Mouse (Mus musculus): ENCODE results near the gene B3gnt8.

The B3gnt8 gene

DNA sequence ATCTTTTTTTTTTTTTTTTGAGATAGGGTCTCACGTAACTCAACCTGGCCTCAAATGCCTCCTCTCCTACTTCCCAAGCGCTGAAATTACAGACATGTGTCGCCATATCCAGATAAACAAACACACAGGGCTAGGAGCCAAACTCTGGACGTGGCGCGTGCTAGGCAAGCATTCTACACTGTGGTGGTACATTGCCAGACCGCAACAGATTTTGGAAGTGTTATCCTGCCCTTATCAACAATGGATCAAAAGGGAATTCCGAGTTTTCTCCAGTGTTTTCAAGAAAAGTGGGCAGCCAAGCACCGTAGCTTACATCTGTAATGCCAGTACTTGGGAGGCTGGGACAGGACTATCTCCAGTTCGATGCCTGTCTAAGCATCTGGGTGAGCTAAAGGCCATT, 31.3 kb downstream of the B3gnt8 start:
- no peak for DNase-seq (ENCODE audit: low read depth, low spot score)

DNA sequence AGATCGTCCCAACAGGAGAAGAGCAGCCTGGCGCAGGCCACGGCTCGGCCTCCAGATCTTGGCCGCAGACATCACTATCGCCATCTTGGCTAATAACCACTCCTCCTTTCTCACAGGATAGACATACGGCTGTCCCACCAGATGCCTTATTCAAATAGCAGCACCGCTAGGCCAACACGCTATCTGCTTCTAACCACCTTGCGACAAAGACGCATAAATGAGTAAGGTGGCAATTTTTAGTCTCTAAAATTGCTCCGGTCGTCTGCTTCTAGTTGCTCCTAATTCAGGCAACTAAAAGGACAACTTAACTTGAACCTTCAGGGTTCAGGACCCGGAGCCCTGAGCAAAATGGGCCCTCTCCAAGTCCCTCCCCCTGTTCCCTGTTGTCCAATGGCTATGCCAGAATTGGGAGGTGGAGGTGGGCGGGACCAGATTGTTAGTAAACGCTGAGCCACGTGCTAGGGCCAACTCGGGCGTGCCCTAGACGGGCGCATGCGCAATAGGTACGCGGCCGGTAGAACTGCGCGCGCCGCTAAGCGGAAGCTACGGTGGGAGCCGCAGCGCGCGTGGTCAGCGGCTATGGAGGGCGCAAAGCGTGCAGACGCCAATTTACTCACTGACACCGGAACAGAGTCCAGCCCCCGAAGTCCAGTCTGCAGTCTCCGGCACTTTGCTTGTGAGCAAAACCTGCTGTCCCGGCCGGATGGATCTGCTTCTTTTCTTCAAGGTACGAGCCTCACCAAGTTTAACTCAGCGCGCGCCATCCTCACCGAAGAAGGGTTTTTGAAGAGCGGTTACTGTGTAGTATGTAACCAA, 32.4 kb downstream of the B3gnt8 start, which contains the start of the genes Bckdha and Exosc5:
Gene Bckdha, minus strand, starts transcription at position 325 of the 816 bp plus-strand sequence.
Gene Exosc5, plus strand, starts transcription at position 508 of the 816 bp plus-strand sequence.
- DNase-seq (ENCODE audit: low read depth, low spot score): peak; percentile 100

DNA sequence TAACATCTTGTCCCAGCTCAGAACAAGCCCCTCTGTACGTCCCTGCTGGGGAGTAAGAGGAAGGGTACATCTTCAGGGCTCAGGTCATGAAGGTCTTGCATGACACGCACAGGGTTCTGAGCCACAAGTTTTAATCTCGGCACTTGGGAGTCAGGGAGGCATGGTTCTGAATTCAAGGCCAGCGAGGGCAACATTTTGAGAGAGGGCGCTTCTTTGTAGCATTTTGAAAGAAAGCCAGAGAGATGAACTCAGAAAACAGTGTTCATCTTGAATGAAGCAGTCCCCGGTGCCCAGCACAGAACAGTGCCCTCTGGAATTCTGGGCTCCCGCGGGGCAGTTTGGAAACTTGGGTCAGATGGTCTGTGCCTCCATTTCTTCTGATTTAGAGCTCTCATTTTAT, 39.9 kb downstream of the B3gnt8 start:
- DNase-seq (ENCODE audit: low read depth, low spot score): no peak

DNA sequence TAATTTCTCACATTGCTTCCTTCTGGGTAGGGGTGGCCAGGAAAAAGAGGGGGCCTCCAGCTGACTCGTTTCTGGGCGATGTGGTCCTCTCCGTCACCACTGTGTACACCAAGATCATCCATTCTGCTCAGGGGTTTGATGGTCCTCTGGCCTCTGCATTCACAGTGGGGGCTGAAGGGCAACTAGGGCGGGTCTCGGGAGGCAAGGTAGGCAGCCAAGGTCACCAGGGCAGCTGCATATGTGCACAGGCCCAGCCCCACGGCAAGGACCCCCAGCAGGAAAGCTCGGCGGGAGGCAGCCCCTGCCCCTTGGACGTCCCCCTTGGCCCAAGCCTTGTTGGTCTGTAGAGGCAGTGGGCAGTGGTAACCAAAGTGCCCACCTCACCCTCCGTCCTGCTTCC, 42.7 kb downstream of the B3gnt8 start:
- DNase-seq (ENCODE audit: low read depth, low spot score): no peak

DNA sequence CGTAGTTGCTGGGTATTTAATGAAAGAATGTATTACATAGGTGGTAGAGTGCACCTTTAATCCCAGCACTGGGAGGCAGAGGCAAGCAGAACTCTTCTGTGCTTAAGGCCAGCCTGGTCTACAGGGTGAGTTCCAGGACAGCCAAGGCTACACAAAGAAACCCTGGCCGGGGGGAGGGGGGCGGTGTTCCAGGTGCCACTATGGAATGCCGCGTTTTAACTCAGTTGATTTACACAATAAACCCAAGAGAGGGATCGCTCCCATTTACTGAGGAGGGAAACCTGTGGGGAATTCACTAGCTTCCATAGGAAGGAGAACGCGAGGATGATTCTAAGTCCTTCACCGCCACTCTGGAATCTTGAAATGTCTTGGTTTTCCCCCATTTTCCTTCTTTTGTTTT, 43.2 kb downstream of the B3gnt8 start:
- no peak for DNase-seq (ENCODE audit: low read depth, low spot score)

DNA sequence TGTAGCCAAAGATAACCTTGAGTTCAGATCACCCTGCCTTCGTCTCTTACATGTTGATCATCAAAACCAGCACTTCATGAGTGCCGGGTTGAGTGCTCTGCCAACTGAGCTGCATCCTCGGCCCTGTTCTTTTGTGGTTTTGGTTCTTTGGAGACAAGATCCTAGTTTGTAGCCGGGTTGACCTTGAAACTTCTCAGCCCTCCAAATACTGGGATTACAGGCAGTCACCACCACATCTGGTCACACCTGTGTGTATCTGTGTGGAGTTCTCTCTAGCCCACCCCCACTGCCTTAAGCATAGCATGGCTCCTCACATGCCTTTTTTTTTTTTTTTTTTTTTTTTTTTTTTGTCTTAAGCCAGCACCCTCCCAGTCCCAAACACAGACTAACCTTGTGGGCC, 43.6 kb downstream of the B3gnt8 start:
- DNase-seq (ENCODE audit: low read depth, low spot score): no peak

DNA sequence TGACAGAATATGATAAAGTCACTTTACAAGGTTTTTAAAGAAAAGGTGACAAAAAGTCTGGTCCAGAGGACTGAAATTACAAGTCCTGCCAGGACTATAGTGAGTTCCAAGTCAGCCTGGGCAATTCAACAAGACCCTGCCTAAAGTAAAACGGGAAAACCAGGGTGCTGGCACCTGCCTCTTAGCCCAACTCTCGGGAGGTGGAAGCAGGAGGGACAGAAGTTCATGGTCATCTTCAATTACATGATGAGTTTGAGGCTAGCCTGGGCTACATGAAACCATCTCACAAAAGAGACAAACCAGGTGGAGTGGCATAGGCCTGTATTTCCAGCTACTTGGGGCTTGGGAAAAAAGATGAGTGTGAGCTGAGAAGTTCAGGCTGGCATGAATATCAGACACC, 45.2 kb downstream of the B3gnt8 start:
- DNase-seq (ENCODE audit: low read depth, low spot score): no peak

DNA sequence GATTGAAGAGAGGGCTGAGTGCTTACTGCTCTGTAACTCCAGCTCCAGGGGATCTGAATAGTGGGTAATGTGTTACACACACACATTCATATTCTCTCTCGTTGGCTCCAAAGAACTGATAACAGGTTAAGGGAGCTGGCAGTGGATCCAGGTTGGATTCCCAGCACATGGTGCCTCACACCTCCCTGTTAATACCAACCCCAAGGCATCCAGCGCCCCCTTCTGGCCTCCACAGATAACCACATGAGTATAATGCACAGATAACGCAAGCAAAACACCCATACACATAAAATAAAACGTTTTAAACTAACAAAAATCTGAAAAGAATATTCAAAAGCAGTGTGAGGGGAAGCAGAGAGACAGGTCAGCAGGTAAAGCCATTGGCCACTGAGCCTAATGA, 46.0 kb downstream of the B3gnt8 start:
- DNase-seq (ENCODE audit: low read depth, low spot score): no peak

DNA sequence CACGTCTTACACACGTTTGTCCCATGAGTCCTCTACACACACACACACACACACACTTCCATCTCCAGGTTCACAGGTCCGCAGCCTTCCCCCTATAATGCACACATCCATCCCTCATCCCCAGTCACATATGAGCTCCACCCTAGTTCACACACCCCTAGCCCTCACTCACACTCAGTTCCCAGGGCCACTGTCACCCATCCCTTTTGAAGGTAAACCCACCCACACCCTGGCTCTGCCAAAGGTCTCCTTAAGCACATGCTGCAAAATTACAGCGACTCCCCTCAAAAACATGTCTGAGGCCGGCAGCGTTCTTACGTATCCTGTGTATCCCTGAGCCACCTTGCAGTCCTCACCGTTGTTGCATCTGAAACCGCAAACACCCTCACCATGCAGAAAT, 47.8 kb downstream of the B3gnt8 start:
- DNase-seq (ENCODE audit: low read depth, low spot score): no peak

DNA sequence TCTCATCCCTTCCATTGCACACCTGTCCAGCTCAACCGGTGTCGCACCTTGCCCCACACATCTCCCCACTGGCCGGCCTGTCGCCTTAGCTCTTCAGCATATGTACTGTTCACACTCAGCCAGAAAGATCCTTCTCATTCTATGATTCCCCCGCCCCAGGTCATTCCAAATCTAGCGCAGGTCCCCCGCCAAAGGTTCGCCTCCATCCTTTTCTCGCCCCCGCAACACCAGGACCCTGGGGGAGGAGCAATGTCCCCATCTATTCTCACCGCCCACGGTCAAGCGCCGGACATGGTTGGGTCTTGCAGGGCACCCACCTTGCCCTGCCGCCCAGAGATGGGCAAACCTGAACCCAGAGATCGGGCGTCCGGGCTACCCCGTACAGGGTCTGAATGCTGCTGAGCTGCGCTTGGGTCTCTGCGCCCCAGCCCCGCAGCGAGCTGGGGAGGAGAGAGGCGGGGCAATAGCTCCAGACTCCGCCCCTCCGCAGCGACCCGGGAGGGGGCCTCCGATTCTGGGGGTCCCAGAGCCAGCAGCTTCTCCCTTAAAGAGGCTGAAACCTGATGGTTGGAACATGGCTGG, 48.4 kb downstream of the B3gnt8 start, which contains the start of gene Tmem91:
Gene Tmem91, minus strand, starts transcription at position 448 of the 582 bp plus-strand sequence.
- no peak for DNase-seq (ENCODE audit: low read depth, low spot score)

DNA sequence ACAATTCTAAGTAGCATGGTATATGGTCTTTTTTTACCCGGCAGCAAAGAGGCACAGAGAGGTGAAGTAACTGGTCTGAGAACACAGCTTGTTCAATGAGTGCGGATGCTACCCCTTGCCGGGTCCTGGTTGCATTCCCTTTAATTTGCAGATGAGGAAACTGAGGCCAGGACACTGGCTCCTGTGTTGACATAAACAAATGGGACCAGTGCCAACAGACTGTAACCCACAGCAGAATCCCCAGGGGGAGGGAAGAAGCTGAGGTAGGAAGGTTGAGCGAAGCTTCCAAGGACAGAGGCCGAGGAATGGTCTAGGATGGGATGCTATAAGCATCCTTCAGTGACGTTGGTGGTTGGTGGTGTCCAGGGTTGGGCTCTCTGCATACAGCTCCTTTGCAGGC, 49.0 kb downstream of the B3gnt8 start:
- DNase-seq (ENCODE audit: low read depth, low spot score): no peak

DNA sequence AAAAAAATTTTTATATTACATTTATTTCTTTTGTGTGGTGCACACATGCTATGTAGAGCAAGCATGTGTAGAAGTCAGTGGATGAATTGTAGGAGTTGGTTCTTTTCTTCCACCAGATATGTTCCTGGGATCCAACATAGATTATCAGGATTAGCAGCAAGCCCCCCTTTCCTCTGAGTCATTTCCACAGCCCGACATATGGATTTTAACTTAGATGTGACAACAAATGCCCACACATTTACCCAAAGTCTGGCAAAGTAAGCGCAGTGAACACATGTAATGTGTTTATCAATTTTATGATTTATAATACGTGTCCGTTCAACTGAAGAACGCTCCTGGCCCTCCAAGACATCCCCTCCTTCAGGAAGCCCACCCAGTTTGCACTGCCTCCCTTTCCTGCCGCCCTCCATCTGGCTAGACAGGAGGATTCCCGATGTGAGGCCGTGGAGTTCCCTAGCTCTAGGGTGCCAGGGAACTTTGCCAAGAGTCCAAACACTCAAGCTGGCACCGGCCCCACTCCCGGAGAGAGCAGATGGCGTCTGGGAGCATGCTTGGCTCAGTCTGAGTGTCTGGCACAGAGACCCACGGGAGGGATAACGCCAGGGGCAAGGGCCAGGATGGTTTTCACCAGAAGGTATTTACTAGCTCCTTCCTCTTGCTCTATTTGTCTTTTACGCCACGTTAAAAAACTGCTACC, 49.8 kb downstream of the B3gnt8 start:
- peak; percentile 51 for DNase-seq (ENCODE audit: low read depth, low spot score)

DNA sequence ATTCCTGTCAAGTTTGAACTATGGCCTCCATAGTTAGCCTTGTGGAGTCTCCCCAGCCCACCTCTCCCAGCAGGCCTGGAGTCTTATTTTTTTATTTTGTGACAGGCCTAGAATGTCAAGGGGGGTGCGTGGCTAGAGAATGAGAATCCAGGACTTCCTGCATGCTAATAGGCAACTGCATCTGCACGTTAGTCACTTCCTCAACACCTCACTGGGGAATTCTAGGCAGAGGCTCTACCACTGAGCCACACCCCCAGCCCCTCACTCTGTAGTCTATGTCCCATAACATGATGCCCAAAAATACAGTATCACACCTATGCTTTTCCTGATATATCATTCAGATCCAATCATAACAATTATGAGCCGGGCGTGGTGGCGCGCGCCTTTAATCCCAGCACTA, 50.6 kb downstream of the B3gnt8 start:
- no peak for DNase-seq (ENCODE audit: low read depth, low spot score)

DNA sequence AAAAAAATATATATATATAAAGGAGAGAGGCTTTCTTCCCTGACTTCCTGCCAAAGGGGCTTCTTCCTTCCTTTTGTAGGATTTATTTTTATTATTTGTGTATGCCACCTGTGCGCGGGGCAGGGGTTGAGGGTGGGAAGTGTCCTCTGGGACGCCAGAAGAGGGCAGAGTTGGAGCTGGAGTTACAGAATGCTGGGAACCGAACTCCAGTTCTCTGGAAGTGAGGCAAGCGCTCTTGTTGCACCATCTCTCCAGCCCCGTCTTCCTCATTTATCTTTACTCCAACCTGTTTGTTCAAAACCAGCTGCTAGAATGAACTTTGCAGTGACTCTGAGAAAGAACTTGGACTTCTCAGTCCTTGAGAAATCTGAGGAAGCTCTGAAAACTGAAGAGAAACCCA, 53.5 kb downstream of the B3gnt8 start:
- DNase-seq (ENCODE audit: low read depth, low spot score): no peak

DNA sequence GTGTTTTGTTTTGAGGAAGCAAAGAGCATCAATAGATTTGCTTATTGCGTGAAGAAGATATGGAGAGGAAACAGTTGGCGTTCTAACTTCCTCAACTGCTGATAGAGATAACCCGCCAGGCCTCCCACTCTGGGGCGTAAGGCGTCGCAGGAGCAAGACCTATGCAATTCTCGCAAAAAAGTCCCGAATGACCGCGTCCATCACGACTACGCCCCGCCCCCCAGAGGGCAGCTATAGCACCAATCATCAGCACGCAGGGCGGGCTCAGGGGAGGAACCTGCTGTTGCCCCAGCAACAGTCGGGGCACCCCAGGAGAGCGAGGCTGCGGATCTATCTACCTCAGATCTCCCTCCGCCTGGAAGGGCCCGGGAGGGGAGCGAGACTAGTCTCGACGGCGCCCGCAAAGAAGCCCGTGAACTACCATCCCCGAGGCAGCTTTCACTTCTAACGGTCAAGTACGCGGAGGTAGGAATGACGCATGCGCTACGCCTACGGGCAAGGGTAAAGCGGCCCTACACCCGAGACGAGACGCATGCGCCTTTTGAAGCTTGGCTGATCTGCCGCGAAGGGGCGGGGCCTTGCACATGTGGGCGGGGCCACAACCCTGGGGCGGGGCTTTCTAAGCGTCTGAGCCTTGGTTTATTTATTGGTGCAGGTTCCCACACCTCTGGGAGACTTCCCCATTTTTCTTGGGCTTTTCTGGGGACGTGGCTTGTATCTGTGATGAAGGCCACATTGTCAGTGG, 54.2 kb downstream of the B3gnt8 start, which contains the start of gene B9d2:
Gene B9d2, plus strand, starts transcription at position 267 of the 745 bp plus-strand sequence.
- peak; percentile 90 for DNase-seq (ENCODE audit: low read depth, low spot score)

DNA sequence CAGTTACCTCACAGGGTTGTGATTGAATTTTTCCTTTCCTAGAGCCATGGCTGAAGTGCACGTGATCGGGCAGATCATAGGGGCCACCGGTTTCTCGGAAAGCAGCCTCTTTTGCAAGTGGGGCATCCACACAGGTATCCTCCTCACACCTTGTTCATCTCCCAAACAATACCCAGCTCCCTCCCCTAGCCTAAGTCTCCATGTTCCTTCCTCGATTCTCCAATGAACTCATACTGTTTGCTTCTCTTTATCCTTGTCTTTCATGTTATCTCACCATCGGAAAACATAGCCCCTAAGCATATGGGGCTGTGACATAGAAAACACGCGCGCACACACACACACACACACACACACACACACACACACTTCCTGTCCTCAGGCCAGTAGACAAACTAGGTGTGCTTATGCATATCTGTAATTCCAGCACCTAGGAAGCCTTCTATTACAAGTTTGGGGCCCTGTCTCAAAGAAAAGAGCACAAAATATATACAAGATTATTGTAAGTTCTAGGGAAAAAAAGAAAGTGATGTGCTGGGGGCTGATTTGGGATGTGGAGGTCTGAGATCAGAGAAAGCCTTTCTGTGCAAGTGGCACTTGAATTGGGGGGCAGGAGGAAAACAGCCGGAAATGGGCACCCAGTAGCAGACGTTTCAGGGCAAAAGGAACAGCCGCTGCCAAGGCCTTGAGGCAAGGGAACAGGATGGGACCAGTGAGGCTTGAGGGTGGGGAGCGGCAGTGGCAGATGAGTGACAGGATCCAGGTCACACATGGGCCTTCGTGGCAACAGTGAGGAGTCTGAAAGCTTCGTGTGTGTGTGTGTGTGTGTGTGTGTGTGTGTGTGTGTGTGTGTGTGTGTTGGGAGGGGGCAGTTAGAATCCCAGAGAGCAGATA, 55.1 kb downstream of the B3gnt8 start:
- no peak for DNase-seq (ENCODE audit: low read depth, low spot score)

DNA sequence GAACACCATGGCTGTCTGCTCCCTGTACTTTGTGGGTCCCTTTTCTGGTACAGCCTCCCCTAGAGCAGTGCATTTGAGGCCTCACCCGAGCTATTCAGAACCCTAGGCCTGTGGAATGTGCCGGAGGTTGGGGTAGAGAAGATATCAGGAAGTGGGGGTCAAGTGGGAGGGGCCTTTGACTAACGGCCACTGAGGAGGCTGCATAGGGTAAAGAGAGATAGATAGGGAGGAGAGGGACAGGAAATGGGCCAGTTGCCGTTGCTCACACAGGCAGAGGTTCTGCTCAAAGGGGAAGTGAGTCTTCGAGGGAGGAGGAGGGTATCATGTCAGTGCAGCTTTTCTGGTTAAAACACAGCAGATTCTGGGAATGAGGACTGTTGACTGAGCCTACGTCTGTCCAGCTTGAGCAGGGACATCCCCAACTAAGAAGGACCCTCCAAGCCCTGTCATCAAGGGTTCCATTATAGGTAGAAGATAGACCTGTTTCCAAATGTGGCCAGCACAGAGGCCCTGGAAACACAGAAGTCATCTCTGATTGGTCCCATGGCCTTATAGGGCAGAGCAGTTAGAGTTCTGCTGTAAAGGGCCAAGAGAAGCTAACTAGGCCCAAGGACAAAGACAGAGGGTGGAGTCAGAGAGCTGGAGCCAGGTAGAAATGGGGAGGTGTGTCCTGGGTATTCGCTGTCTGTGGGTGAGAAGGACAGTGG, 57.2 kb downstream of the B3gnt8 start:
- no peak for DNase-seq (ENCODE audit: low read depth, low spot score)

DNA sequence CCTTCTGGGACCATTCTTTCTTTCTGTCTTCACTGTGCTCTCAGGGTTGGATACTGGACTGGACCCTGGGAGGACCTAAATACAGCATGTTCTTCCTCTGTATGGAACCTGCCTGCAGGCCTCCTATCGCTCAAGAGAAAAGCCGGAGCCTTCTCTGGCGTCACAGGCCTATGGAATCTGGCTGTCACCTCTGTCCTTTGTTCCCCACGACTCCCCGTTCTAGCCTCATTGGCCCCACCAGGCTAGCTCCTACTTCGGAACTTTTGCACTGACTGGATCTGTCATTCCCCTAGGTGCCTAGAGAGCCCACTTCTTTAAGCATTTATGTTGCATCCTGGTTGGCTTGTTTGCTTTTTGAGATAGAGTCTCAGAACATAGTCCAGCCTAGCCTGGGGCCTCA, 58.2 kb downstream of the B3gnt8 start:
- DNase-seq (ENCODE audit: low read depth, low spot score): no peak

All from retina, adult 2 months (tissue).